Mouse (Mus musculus) layer of hippocampus, adult 6 months (tissue): ENCODE results near the gene Bcl9. TPM values are rescaled to one million over a fixed set of nuclear protein-coding genes. Genes with fewer than 3 reads are reported as not detected.

Experiments
- long read RNA-seq, 2 experiments: library from polyadenylated mRNA; unstranded; transcript quantifications; one replicate each; pipeline ENCODE4 v2.0.0; 2019 to 2020
- polyA plus RNA-seq: library from polyadenylated mRNA; unstranded; fragments of <200 nt; fragmentation: Nextera tagmentation; gene quantifications from 2 replicates; pipeline ENCODE4 v1.2.3, GENCODE M21; 2021

Bcl9 gene
- 29.2 and 38.4 TPM in 2 replicates for polyA plus RNA-seq
- long read RNA-seq, experiment 1, partial matches to known transcripts = 3 of 10 reads
- long read RNA-seq, experiment 1, other reads (novel, unspliced or antisense) = 6 of 10 reads
- long read RNA-seq, experiment 2, partial matches to known transcripts = 11 of 24 reads
- long read RNA-seq, experiment 2, other reads (novel, unspliced or antisense) = 11 of 24 reads

DNA sequence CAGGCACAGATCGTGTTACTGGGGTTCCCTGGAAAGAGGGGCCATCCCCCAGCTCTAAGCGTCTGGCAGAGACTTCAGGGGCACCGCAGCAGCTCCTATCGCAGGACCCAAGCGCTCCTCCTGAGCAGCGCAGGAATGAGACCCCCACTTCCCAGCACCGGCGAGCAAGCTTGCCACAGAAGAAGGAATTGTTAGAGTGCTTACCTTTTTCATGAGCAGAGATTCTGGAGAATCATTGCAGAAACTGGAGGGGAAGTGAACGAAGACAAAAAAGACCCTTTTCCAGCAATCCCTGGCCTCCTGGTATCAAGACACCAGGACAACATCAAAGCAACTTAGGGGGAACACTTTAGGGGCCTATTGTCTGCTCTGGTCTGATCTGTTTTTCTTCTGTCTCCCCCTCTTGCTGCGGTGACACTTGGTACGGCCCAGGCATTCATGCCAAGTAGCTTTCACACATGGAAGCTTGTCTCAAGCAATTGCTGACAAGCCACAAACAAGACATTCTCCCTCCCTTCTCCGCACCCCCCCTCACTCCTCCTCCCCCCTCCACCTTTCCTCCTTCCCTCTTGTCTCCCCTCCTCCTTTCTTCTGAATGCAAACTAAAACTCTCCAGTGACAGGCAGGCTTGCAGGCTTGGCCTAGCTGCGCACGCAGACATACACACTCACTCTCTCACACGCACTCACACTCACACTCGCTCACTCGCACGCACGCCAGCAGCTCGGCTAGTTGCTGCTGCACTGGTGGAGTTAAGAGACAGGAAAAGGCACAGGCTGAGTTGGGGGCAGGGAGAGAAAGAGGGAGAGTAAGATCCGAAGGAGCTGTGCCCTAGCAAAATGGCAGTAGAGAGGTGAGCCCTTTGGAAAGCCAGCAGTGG lies at the start of gene Bcl9:
Gene Bcl9, minus strand, starts transcription at position 365 of the 880 bp plus-strand sequence.

DNA sequence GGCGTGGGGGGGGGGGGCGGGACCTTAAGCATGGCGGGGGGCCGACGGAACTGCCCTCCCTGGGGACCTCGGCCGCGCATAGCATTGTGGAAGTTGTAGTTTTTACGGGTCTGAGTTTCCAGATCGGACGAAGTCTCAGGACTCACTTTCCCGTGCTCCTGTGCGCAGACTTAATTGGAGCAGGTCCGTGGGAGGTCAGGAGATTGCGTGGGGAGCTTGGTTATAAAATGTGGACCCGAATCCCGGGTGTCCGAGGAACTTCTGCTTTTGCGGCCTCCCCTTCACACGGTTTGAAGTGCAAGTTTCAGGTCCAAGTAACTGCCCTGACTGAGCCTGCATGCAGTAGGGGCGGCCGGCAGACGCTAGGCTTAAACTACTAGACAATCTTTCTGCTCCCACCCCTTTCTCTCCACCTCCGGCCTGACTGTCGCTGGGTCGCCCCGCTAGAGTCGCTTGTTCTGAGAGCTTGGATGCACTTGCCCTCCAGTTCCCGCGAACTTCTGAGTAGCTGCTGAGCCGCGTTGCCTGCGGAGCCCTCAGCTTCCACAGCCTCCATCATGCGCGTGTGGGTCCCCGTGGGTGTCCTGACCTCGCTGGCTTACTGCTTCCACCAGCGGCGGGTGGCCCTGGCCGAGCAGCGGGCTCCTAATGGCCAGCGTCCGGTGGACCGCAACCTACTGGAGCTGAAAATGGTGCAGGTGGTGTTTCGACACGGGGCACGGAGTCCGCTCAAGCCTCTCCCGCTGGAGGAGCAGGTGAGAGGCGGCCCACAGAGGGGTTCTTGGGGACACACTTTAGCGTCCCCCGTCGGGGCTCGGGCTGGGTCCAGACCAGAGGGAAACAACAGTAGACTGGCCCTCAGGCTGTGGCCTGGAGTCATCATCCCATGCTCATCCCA lies 138.9 kb downstream of the Bcl9 start, which contains the start of gene Acp6:
Gene Acp6, plus strand, starts transcription at position 167 of the 898 bp plus-strand sequence.

Other genes starting within 250 kb of the Bcl9 start
- gene Acp6, start 139.1 kb downstream of the Bcl9 start, polyA plus RNA-seq = 10.5 and 11.5 TPM in 2 replicates
- not detected in 2 replicates for gene Olfr1402, start 124.1 kb upstream of the Bcl9 start, polyA plus RNA-seq